Mouse (Mus musculus) brain, embryonic 14.5 days (tissue): Measurements from ENCODE around the gene Tmem151b.

Experiments
- CTCF ChIP-seq: fragments of 200-500 bp; IDR thresholded peaks from 2 replicates; pipeline ENCODE4 v1.5.1; 2012; ENCODE audit warnings: inconsistent platforms, mild to moderate bottlenecking, moderate library complexity, borderline replicate concordance; ENCODE audit not compliant: insufficient read depth, insufficient read length; ENCODE audit errors: extremely low read depth
- POLR2A ChIP-seq: fragments of 200-500 bp; IDR thresholded peaks from 2 replicates; pipeline ENCODE4 v1.6.1; 2012; ENCODE audit warnings: mild to moderate bottlenecking, inconsistent platforms, borderline replicate concordance; ENCODE audit not compliant: poor library complexity, insufficient read depth, insufficient read length, severe bottlenecking; ENCODE audit errors: extremely low read depth

GRCm38 (mm10) chr17:45536264-45536663 lies 13.2 kb downstream of the Tmem151b start:
- TF ChIP-seq POLR2A (no peak), CTCF (no peak)
